Mouse (Mus musculus): ENCODE results near the gene Dtx1.

GRCm38 (mm10) chr5:120656281-120656751 is 55.4 kb downstream of the Dtx1 start:
- TF ChIP-seq CTCF (IDR thresholded peaks at IDR 0.05; ENCODE audit: low read depth): no peak
- TF ChIP-seq EP300 (IDR thresholded peaks at IDR 0.05; ENCODE audit: low read depth): no peak
